Mouse (Mus musculus) macrophage (primary cell): ENCODE results near the gene Psd. TPM values are rescaled to one million over a fixed set of nuclear protein-coding genes. Genes with fewer than 3 reads are reported as not detected.

Source experiments
- H3K27ac ChIP-seq: fragments of 350-480 bp; formaldehyde crosslinking; 2 replicates; pipeline ENCODE4 v1.9.0; 2021
- H3K36me3 ChIP-seq: fragments of 350-480 bp; formaldehyde crosslinking; 2 replicates; pipeline ENCODE4 v1.9.0; 2021; ENCODE audit errors: inconsistent target
- H3K4me3 ChIP-seq: fragments of 350-480 bp; formaldehyde crosslinking; 2 replicates; pipeline ENCODE4 v1.9.0; 2021; ENCODE audit errors: inconsistent target
- H3K79me2 ChIP-seq: fragments of 350-480 bp; formaldehyde crosslinking; 2 replicates; pipeline ENCODE4 v1.9.0; 2021; ENCODE audit errors: inconsistent target
- WGBS: methylation state at CpG from one replicate; pipeline ENCODE4 v1.1.7; 2026; ENCODE audit warnings: inconsistent platforms; ENCODE audit not compliant: missing documents; 5-methylcytosine and 5-hydroxymethylcytosine counted together
- polyA plus RNA-seq: library from polyadenylated mRNA; stranded (reverse); fragments of 250-400 nt; gene quantifications from 3 replicates; pipeline ENCODE4 v1.2.4, GENCODE M21; 2018; ENCODE audit warnings: inconsistent platforms

Gene Psd
- polyA plus RNA-seq, 1 experiment from 2014 or later: 0.13 TPM

DNA sequence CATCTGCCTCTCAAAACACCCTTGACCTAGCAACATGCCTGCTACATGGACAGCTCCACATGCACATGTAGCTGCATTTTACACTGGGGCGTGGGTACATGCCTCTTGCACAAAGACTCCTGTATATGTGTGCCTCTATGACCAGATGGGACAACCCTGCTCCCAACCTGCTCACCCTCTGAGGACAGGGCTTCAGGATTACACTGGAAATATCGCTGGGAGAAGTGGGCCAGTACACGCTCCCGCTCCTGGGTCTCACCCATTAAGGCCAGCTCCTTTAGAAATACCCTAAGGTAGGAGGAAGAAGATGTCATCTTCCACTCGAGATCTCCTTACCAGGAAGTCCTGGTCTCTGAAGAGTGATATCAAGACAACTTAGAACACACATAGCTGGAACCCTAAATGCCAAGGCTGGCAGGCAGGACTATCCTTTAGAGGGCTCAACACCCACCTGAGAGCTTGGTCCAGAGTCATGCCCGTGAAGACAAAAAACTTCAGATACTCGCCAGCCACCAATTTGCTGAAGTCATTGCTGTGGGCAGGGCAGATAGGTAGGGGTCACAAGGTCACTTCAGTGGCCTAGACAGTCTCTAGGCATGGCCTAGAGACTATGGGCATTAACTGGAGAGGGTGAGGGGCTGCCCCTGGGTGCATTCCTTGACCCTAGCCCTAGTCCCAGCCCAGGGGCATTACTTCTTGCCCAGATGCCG is 6.7 kb downstream of the Psd start:
- no peaks in the 10 kb centered on the region for H3K79me2 ChIP-seq
- H3K36me3 ChIP-seq: no peaks in the 10 kb centered on the region
- no peak overlapping the region for H3K4me3 ChIP-seq
- H3K27ac ChIP-seq: no peak overlapping the region
- WGBS: 80% methylated on average over 8 of the region's 8 CpGs

DNA sequence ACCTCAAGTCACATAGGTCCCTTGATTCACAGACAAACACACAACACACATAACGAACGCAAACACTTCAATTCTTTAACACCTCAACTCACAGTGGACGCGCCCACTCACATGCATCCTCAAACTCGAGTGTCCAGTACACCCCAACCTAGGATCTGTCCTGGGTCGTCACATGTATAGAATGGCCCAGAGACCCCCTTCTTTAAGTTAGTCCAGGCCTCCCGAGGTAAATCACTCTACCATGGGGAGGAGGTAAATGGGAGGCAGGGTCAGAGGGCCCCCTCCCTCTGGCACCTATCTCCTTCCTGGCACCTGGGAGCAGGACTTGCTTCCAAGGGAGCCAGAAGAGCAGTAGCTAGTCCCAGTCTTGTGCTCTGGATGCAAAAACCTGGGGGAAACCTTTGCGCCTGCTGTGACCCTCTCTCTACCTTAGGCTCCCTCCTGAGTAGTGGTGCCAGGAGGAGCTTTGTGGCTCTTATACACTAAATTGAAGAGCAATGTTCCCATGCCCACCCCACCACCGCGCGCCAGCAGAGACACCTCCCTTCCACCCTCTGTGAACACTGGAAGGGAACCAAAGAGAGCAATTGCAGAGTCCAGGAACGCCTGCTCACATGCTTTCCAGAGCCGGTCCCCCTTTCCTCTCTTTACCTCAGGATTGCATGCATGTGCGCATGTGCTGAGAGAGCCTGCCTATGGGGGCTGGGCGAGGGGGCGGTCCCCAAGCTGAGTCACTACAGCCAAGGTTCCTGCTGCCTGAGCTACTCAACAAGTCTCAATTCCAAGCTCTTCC is 8.2 kb downstream of the Psd start:
- no peak overlapping the region for H3K27ac ChIP-seq
- no peaks in the 10 kb centered on the region for H3K79me2 ChIP-seq
- no peak overlapping the region for H3K4me3 ChIP-seq
- WGBS: 16% methylated on average over 16 of the region's 16 CpGs
- no peaks in the 10 kb centered on the region for H3K36me3 ChIP-seq

DNA sequence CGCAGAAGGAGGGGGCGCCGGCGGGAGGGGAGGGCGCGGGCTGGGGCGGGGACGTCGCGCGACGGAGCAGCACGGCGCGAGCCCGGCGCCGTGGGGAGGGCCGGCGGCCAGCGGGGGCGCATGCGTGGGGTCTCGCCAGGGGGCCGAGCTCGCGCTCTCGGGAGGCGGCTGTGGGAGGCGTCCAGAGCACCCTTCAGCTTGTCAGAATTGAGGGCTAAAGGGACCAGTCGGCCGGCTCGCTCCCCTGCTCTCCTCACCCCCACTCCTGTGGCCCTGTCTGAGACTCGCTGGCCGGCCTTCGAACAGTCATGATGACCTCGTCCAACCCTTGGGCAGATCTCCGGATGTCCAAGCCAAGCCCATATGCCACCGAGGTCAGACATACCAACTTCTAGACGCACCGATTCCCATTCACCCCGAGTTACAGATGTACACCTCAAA is 8.9 kb downstream of the Psd start:
- H3K79me2 ChIP-seq: no peaks in the 10 kb centered on the region
- no peak overlapping the region for H3K27ac ChIP-seq
- H3K36me3 ChIP-seq: no peaks in the 10 kb centered on the region
- H3K4me3 ChIP-seq: no peak overlapping the region
- 4% methylated on average over 38 of the region's 42 CpGs for WGBS

DNA sequence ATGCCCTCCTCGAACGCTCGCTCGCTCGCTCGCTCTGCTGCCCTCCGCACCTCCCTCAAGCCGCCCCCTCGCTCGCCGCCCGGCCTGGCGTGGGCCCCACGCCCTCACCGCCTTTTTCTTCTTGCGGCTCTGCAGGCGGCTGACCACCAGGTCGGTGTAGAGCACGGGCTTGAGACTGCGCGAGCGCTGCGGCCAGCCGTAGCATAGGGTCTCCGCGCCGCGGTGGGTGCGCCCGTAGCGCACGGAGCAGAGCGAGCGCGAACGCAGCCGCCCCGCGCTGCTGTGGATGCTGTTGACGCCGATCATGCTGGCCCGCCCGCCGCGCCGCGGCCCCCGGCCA is 9.4 kb downstream of the Psd start:
- no peak overlapping the region for H3K4me3 ChIP-seq

DNA sequence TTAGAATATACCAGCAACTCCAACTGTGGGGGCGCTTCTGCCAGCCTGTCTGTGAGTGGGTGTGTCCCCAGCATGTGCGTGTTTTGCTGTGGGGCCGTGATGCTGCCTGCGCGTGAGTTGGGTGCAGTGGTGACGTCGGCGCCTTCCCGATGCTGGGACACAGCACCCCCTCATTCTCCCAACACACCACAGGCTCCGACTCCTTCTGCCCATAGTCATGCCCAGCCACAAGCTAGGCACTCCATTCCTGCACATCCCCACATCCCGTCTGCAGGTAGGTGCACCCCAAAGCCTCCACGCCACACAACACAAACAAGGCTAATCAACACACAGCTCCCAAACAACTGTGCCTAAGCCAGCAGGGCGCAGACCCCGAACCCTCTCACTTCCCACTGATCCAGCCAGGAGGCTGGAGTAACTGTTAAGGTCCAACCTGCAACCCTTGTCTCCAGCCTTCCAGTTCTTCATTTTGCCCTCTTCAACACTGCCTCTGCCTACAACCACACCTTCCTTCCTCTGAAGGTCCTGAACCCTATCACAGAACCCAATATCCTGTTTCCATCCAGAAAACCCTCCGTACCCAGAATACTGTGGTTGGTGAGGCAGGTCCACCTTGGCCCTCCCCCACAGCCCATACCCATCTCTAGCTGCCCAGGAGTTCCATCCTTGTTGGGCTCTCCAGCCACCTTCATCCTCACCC is 10.0 kb downstream of the Psd start:
- H3K79me2 ChIP-seq: no peaks in the 10 kb centered on the region
- H3K27ac ChIP-seq: no peak overlapping the region
- H3K4me3 ChIP-seq: no peak overlapping the region
- H3K36me3 ChIP-seq: peaks cover 2% of the 10 kb centered on the region
- 37% methylated on average over 12 of the region's 15 CpGs for WGBS

More for the DNA sequence above, 9.4 kb downstream of the Psd start:
- 2% methylated on average over 31 of the region's 48 CpGs for WGBS
- H3K27ac ChIP-seq: no peak overlapping the region
- no peaks in the 10 kb centered on the region for H3K36me3 ChIP-seq
- H3K79me2 ChIP-seq: no peaks in the 10 kb centered on the region

DNA sequence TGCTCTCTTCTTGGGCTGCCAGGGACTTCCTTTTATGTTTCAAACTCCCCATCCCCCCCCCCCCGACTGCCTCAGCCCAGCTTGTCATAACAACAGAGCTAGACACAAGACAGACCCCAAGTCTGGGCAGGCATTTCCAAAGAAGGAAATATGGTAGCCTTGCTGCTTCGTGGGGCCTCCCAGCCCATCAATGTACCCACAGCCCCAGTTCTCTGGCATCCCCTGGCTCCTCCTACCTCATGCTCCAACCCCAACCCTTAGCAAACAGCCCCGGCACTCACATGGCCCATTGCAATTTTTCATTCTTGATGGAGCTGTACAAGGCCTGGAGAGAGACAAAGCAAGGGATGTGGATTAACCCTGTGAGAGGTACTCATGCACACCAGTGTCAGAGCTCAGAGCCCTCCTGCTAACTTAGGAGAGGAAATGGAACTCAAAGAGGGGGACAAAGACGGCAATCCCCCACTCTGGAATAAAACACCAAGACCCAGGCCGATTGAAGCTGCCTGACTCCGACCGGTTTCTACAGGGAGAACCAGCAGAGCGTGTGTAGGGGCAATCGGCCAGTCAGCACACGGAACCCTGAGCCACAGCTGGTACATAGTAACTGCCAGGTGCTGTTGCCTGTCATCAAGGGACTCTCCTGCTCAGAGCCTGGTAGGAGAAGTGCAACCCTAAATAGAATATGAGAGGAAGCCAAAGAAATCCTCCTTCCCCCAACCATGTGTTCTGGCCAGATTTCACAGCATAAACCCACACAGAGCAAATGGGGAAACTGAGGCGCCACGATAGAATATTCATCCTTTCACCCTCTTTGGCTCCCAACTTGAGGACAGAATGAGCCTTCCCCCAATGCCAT is 11.0 kb downstream of the Psd start:
- 73% methylated on average over 11 of the region's 12 CpGs for WGBS
- peaks cover 13% of the 10 kb centered on the region for H3K36me3 ChIP-seq
- H3K4me3 ChIP-seq: no peak overlapping the region
- H3K27ac ChIP-seq: no peak overlapping the region
- H3K79me2 ChIP-seq: no peaks in the 10 kb centered on the region

DNA sequence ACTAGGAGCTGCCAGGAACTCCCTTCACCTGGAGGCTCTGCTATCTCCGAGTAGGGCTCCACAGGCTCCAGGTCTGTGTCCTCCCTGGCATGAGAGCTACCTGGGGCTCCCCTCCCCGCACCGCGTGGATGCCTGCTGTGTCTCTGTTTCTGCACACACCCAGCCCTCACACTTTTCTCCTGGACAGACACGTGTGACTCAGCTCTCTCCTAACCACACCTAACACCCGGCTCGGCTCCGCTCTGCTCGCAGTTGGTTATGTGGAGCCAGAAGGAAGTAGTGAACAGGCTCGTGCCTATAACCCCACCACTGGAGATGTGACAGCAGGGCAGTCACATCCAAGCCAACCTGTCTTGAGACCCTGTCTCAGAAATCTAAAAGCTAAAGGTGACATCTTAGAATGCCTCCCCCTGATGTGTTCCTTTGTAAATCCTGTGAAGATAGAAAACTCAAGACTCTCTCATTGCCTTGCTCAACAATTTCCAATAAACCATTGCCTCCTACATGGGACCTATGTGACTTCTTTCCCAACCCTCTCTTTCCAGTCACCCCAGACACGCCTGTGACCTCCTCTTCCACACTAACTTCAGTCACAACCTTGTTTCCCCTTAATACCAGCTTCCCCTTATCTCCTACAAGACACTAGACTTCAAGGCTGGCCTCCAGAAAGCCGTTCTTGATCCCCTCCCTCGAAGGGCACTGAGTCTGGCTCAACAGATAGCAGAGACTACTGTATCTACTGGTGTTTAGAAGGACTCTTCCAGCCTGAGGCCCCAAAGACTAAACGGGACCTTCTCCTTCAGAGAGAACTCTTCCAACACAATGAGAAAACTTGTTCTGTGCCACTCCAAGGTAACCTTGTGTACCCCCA is 11.8 kb downstream of the Psd start:
- WGBS: 10% methylated on average over 14 of the region's 14 CpGs
- no peak overlapping the region for H3K4me3 ChIP-seq

DNA sequence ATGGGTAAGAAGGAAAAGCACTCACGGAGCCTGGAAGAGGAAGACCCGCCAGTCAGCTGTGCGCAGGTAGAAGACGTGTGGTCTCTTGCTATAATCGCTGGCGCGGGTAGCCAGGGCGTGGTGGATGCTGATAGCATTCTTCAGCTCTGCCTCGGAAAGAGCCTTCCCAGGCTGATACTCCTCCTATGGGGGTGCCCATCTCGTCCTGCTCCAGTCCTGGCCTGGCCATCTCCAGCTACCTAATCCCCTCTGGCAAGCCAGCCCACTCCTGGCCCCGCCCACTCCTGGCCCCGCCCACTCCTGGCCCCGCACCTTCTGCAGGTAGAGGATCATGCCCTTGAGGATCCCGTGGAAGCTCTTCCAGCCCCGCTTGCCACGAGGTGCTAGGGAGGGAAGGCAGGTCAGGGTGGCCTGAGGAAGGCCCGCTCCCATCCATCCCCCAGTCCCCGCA is 12.8 kb downstream of the Psd start:
- Histone ChIP-seq H3K4me3 (no peak overlapping the region), H3K36me3 (peaks cover 29% of the 10 kb centered on the region), H3K79me2 (no peaks in the 10 kb centered on the region), H3K27ac (no peak overlapping the region)
- WGBS: 67% methylated on average over 14 of the region's 18 CpGs

More for the DNA sequence above, 11.8 kb downstream of the Psd start:
- peaks cover 21% of the 10 kb centered on the region for H3K36me3 ChIP-seq
- H3K27ac ChIP-seq: no peak overlapping the region
- no peaks in the 10 kb centered on the region for H3K79me2 ChIP-seq

DNA sequence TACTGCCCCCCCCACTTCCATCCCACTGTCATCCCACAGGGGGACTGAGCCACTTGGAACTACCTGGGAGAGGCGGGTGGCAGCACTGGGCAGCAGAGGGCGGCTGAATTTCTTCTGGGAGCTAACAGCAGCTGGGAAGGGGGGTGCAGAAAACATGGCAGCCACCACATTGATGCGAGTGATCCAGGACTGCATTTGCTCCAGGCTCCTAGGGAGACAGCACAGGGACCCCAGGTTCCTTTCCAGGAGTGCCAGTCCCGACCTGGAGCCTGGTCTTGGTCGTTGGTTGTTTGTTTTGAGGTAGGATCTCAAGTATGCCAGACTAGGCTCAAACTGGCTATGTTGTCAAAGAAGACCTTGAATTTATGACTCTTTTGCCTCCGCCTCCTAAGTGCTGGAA is 13.4 kb downstream of the Psd start:
- Histone ChIP-seq H3K27ac (no peak overlapping the region), H3K36me3 (peaks cover 30% of the 10 kb centered on the region), H3K4me3 (no peak overlapping the region), H3K79me2 (no peaks in the 10 kb centered on the region)
- WGBS: 92% methylated on average over 6 of the region's 6 CpGs

DNA sequence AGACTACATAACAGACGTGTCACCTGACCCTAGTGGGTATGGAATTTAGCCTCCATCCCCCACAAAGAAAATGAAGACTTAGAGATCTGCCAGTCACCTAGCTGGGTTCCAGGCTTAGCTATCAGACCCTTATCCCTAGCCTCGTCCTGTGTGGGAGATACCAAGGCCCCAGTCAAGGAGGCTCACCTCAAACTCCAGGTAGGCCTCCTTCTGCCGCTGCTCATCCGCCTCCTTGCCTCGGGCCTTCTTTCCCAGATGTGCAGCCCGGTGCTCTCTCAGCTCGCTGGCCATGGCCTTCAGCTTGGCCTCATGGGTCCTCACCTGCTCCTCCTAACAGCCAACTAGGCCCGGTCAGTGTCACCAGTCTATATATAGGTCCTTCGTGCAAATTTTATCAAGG is 13.8 kb downstream of the Psd start:
- WGBS: 94% methylated on average over 9 of the region's 9 CpGs
- Histone ChIP-seq H3K36me3 (peaks cover 35% of the 10 kb centered on the region), H3K79me2 (no peaks in the 10 kb centered on the region), H3K4me3 (no peak overlapping the region), H3K27ac (no peak overlapping the region)

DNA sequence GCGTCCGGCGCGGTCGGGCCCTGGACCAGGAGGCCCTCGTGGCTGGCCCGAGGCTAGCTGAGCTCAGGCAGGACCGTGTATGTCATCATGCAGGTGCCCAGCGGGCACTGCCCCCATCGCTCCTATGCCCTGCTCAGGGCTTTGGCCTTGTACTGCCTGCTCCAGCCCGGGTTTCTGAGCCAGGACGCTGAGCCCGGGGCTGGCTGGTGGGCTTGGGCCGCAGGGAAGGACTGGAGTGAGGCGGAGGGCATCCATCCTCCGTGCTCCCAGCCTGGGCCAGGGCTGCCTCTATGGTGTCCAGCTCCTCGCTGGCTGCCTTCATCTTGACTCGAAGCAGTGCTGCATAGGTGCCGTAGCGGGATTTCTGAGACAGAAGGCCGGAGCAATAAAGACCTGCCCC is 14.4 kb downstream of the Psd start:
- 91% methylated on average over 21 of the region's 21 CpGs for WGBS
- Histone ChIP-seq H3K36me3 (peaks cover 40% of the 10 kb centered on the region), H3K27ac (no peak overlapping the region), H3K4me3 (no peak overlapping the region), H3K79me2 (no peaks in the 10 kb centered on the region)

DNA sequence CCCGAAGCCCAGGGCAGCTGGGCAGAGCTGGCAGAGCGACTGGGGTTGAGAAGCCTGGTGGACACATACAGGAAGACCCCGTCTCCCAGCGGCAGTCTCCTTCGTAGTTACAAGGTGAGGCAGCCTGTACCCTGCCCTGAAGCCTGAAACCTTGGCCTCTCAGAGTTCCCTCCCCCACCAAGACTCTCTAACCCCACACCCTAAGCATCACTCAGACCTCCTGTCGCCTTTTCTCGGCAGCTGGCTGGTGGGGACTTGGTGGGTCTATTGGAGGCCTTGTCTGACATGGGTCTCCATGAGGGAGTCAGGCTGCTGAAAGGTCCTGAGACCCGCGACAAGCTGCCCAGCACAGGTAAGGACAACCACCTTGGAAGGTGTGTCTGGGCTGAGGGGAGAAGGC is 15.6 kb downstream of the Psd start:
- peaks cover 49% of the 10 kb centered on the region for H3K36me3 ChIP-seq
- 92% methylated on average over 9 of the region's 9 CpGs for WGBS
- H3K4me3 ChIP-seq: no peak overlapping the region
- H3K27ac ChIP-seq: no peak overlapping the region
- H3K79me2 ChIP-seq: no peaks in the 10 kb centered on the region; the same call in 1 of the 2 replicates

DNA sequence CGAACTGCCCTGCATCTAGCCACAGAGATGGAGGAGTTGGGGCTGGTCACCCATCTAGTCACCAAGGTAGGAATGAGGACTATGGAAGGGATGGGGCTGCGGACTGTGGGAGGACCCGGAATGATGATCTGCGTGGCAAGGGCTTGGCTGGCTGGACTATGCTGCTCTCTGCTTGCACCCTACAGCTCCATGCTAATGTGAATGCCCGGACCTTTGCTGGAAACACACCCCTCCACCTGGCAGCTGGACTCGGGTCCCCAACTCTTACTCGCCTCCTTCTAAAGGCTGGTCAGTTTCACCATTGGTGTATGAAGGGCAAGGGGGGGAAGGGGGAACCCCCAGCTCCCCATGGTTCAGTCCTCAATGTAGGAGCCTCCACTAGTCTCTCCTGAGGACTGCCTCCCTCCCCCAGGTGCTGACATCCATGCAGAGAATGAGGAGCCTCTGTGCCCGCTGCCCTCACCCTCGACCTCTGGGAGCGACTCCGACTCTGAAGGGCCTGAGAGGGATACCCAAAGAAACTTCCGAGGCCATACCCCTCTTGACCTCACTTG is 16.6 kb downstream of the Psd start:
- no peak overlapping the region for H3K4me3 ChIP-seq
- H3K36me3 ChIP-seq: peaks cover 49% of the 10 kb centered on the region
- no peak overlapping the region for H3K27ac ChIP-seq
- H3K79me2 ChIP-seq: no peaks in the 10 kb centered on the region; the same call in 1 of the 2 replicates
- 96% methylated on average over 12 of the region's 12 CpGs for WGBS
